Mouse (Mus musculus) small intestine, adult 2 months (tissue): ENCODE results near the gene Cdc42ep2. TPM values are rescaled to one million over a fixed set of nuclear protein-coding genes. Genes with fewer than 3 reads are reported as not detected.

Source experiments
- H3K27ac ChIP-seq: fragments of 200-500 bp; 2 replicates; pipeline ENCODE4 v1.5.1; 2012; ENCODE audit warnings: low read depth, low read length, control low read depth, inconsistent platforms; ENCODE audit not compliant: insufficient read depth
- H3K27me3 ChIP-seq: fragments of 200-500 bp; 2 replicates; pipeline ENCODE4 v1.6.1; 2012; ENCODE audit warnings: mild to moderate bottlenecking, moderate library complexity, low read length, inconsistent platforms; ENCODE audit not compliant: control insufficient read depth, insufficient read depth
- H3K36me3 ChIP-seq: fragments of 200-500 bp; 2 replicates; pipeline ENCODE4 v1.6.1; 2012; ENCODE audit warnings: mild to moderate bottlenecking, low read length, control low read depth, inconsistent platforms; ENCODE audit not compliant: control insufficient read depth, insufficient read depth
- H3K4me1 ChIP-seq: fragments of 200-500 bp; 2 replicates; pipeline ENCODE4 v1.6.1; 2012; ENCODE audit warnings: low read length, inconsistent platforms, mixed read lengths; ENCODE audit not compliant: control insufficient read depth, insufficient read depth, insufficient read length
- H3K4me3 ChIP-seq: fragments of 200-500 bp; 2 replicates; pipeline ENCODE4 v1.5.1; 2012; ENCODE audit warnings: low read depth, mild to moderate bottlenecking, control low read depth, inconsistent platforms, low read length, moderate library complexity
- CTCF ChIP-seq: fragments of 200-500 bp; IDR thresholded peaks from 2 replicates; pipeline ENCODE4 v1.5.1; 2012; ENCODE audit warnings: low read depth, mild to moderate bottlenecking, control low read depth, inconsistent platforms, low read length, moderate library complexity, mixed read lengths; ENCODE audit not compliant: insufficient replicate concordance, insufficient read length; ENCODE audit errors: extremely low read depth
- POLR2A ChIP-seq: fragments of 200-500 bp; IDR thresholded peaks from 2 replicates; pipeline ENCODE4 v1.6.1; 2012; ENCODE audit warnings: low read depth, mild to moderate bottlenecking, control low read depth, inconsistent platforms, low read length, moderate library complexity
- WGBS: fragments of 180-500 bp; shearing (Covaris S2); methylation state at CpG from one replicate; pipeline ENCODE4 v1.1.7; 2018; 5-methylcytosine and 5-hydroxymethylcytosine counted together
- polyA plus RNA-seq: library from polyadenylated mRNA; depleted of rRNA; stranded (reverse); fragments of >200 nt; gene quantifications from 2 replicates; pipeline ENCODE4 v1.2.3, GENCODE M21; 2012

Gene Cdc42ep2
- polyA plus RNA-seq, 1 experiment = 30.6 TPM

- TF ChIP-seq POLR2A (no peak), CTCF (no peak)
- Histone ChIP-seq H3K27me3 (no peaks in the 10 kb centered on the region), H3K36me3 (0 out of 2 replicates have a peak, but pooled peaks cover 2% of the 10 kb centered on the region), H3K4me1 (peaks cover 9% of the 10 kb centered on the region; the same call in 1 of the 2 replicates), H3K27ac (no peak overlapping the region), H3K4me3 (no peak overlapping the region)
- 11% methylated on average over 1 of the region's 1 CpGs for WGBS
These were observed 38.0 kb upstream of the Cdc42ep2 start for GRCm38 (mm10) chr19:5962651-5963050.

GRCm38 (mm10) chr19:5957371-5957770, 32.8 kb upstream of the Cdc42ep2 start:
- no peak overlapping the region for H3K4me3 ChIP-seq
- 54% methylated on average over 5 of the region's 5 CpGs for WGBS
- TF ChIP-seq CTCF (no peak), POLR2A (no peak)
- peaks cover 27% of the 10 kb centered on the region for H3K4me1 ChIP-seq
- no peaks in the 10 kb centered on the region for H3K27me3 ChIP-seq
- H3K27ac ChIP-seq = no peak overlapping the region
- 0 out of 2 replicates have a peak, but pooled peaks cover 4% of the 10 kb centered on the region for H3K36me3 ChIP-seq

DNA sequence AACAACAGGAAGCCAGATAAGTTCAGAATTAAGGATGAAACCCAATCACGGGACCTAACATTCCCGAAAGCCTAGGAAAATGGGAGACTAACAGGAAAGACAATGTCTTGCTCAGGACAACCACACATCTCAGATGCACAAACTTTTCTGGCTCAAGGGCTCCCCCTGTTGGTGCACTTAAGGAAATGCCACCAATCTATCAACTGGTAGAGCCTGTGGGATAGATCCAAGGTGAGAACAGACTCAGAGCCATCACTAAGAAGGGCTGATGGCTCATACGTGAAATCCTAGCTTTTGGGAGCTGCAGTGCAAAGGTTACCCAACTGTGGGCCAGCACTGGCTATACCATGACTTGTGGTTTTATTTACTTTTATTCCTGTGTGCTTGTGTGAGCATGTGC, 32.1 kb upstream of the Cdc42ep2 start:
- Histone ChIP-seq H3K4me1 (peaks cover 31% of the 10 kb centered on the region), H3K36me3 (peaks cover 4% of the 10 kb centered on the region; the same call in 1 of the 2 replicates), H3K27me3 (no peaks in the 10 kb centered on the region), H3K27ac (no peak overlapping the region), H3K4me3 (no peak overlapping the region)
- TF ChIP-seq CTCF (0 out of 2 replicates have a peak, but pooled peaks have one; percentile 9), POLR2A (no peak)
- WGBS = 9% methylated on average over 3 of the region's 3 CpGs

- H3K4me3 ChIP-seq = peak overlapping the region; percentile 39
- WGBS = 29% methylated on average over 28 of the region's 28 CpGs
- H3K36me3 ChIP-seq = peaks cover 6% of the 10 kb centered on the region
- H3K27me3 ChIP-seq = no peaks in the 10 kb centered on the region
- peak overlapping the region; percentile 61 for H3K27ac ChIP-seq
- TF ChIP-seq POLR2A (no peak), CTCF (no peak)
- H3K4me1 ChIP-seq = peaks cover 31% of the 10 kb centered on the region
These were observed 31.4 kb upstream of the Cdc42ep2 start for GRCm38 (mm10) chr19:5955704-5956670.

DNA sequence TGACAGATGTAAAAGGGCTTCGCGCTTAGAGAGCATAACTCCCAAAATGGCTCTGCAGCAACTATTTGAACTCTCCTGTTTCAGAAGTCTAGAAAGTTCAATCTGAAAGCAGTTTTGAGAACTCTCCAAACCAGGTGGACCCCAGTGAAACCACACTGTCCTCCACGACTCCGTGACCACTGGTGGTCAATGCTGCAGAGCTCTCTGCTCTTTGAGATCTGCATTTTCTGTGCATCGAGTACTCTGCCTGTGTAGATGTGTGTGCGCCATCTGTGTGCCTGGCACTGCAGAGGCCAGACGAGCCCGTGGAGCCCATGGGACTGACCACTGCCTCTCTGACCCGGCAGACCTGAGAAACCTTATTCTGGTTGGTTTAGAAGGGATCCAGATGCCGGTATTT, 30.3 kb upstream of the Cdc42ep2 start:
- TF ChIP-seq POLR2A (no peak), CTCF (no peak)
- no peaks in the 10 kb centered on the region for H3K27me3 ChIP-seq
- WGBS = 80% methylated on average over 10 of the region's 10 CpGs
- H3K27ac ChIP-seq = peak overlapping the region; percentile 61
- no peak overlapping the region for H3K4me3 ChIP-seq
- peaks cover 11% of the 10 kb centered on the region for H3K36me3 ChIP-seq
- peaks cover 31% of the 10 kb centered on the region for H3K4me1 ChIP-seq

DNA sequence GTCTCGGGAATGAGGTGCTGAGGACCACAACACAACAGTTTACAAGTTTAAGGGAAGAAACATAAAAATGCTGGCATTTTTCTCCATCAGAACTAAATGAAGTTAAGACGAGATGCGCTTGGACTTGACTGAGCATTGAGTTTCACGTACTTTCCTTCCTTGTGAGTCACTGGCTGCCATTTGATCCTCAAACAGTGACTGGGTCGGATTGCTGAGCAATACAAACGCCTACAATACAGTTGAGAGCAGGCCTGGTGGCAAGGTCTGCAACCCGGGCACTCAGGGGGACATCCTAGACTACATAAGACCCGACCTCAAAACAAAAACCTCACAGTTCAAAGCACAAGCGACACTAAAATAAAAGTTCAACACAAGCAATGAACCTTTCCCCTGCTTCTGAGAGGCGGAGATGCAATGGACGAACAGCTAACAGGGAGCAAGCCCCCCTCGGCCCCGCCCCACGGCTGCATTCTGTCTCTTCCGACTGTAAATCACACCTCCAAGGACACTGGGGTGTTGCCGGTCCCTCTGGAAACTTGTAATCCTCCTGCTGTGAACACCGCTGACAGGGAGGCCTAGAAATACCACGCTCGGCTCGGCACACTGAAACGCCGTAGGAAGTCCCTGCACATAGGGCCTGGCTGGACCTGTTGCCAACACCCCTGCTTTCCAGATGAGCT, 29.6 kb upstream of the Cdc42ep2 start:
- H3K36me3 ChIP-seq = peaks cover 12% of the 10 kb centered on the region
- no peak overlapping the region for H3K4me3 ChIP-seq
- H3K27me3 ChIP-seq = no peaks in the 10 kb centered on the region
- 91% methylated on average over 22 of the region's 22 CpGs for WGBS
- TF ChIP-seq CTCF = no peak
- no peak for TF ChIP-seq POLR2A
- H3K4me1 ChIP-seq = peaks cover 31% of the 10 kb centered on the region
- H3K27ac ChIP-seq = no peak overlapping the region

DNA sequence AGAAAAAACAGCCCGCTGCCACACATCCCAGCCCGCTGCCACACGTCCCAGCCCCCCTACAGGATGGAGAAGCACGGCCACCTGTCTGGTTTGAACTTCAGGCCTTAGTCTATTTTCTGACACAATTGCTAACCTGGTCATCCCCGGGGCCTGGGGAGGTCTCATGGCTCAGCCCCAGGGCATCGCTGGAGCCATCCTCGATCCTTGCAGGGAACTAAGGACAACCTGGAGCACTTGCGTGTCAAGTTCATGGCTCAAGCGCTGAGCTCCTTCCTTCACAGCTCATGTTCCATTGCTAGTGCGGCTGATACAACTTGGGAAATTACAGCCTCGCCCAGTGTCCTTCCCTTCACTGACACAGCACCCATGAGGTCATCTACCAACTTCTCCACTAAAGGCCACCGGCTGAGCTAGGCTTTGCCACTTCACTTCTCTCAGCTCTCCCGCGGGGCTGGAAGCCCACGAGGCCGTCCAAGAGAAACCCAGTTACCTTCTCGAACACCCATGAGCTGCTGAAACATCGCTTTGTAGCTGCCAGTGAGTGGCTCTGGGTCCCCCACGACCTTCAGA, 28.7 kb upstream of the Cdc42ep2 start:
- WGBS = 93% methylated on average over 19 of the region's 19 CpGs
- Histone ChIP-seq H3K27ac (peak overlapping the region; percentile 92), H3K4me1 (peaks cover 31% of the 10 kb centered on the region), H3K27me3 (no peaks in the 10 kb centered on the region), H3K36me3 (peaks cover 12% of the 10 kb centered on the region), H3K4me3 (no peak overlapping the region)
- TF ChIP-seq POLR2A (no peak), CTCF (no peak)
